Mouse (Mus musculus) pancreas, adult 10 weeks (tissue): Measurements from ENCODE around the gene Mettl21a. TPM values are rescaled to one million over a fixed set of nuclear protein-coding genes. Genes with fewer than 3 reads are reported as not detected.

Source experiments
- polyA plus RNA-seq: library from polyadenylated mRNA; stranded (reverse); fragments of 350-450 nt; fragmentation: Illumina TruSeq; extraction: RNeasy Lipid Tissue Mini Kit (QIAGEN cat#74804); gene quantifications from one replicate; pipeline ENCODE4 v1.2.3, GENCODE M21; 2015; ENCODE audit warnings: low read depth, low replicate concordance; ENCODE audit not compliant: insufficient read depth

Mettl21a gene
- polyA plus RNA-seq: 3.7 TPM

GRCm38 (mm10) chr1:64616881-64617714 is at the start of gene Mettl21a:
Mettl21a (minus strand) TSS chr1:64617242.

Other genes with a start within 250 kb of the Mettl21a start
- gene Creb1, start 84.6 kb downstream of the Mettl21a start, polyA plus RNA-seq: 4.7 TPM
- 7.3 TPM for gene Ccnyl1, start 73.2 kb upstream of the Mettl21a start, polyA plus RNA-seq
- 1.6 TPM for gene Fzd5, start 120.5 kb upstream of the Mettl21a start, polyA plus RNA-seq